Mouse (Mus musculus): ENCODE data around the gene Pomc. TPM values are rescaled to one million over a fixed set of nuclear protein-coding genes. Genes with fewer than 3 reads are reported as not detected.

The Pomc gene
- polyA plus RNA-seq (2015; fragmentation: Nextera tagmentation; extraction: Ambion mirVana): 3.4 and 4.0 TPM in 2 replicates

DNA sequence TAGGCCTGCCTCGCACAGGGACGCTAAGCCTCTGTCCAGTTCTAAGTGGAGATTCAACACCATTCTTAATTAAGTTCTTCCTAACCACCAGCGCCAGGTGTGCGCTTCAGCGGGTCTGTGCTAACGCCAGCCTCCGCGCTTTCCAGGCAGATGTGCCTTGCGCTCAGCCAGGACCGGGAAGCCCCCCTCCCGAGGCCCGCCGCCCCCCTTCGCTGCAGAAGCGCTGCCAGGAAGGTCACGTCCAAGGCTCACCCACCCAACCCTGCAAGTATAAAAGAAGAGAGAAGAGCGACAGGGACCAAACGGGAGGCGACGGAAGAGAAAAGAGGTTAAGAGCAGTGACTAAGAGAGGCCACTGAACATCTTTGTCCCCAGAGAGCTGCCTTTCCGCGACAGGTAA, at the start of gene Pomc:
Gene Pomc, plus strand, starts transcription at position 301 of the 400 bp plus-strand sequence.
- Histone ChIP-seq H3K4me3 (no peak within 1 kb of the TSS), H3K9ac (no peak within 1 kb of the TSS), H3K9me3 (no peaks in the 10 kb centered on the region), H3K27ac (replicated peaks) (no peak within 1 kb of the TSS), H3K4me2 (peak within 1 kb of the TSS; percentile 31), H3K4me1 (replicated peaks) (peaks cover 5% of the 10 kb centered on the region), H3K27me3 (peaks cover 13% of the 10 kb centered on the region), H3K36me3 (no peaks in the 10 kb centered on the region)
- no peak for ATAC-seq (ENCODE audit: low FRiP score, low read depth)
- 15% methylated on average over 22 of the region's 22 CpGs for WGBS

DNA sequence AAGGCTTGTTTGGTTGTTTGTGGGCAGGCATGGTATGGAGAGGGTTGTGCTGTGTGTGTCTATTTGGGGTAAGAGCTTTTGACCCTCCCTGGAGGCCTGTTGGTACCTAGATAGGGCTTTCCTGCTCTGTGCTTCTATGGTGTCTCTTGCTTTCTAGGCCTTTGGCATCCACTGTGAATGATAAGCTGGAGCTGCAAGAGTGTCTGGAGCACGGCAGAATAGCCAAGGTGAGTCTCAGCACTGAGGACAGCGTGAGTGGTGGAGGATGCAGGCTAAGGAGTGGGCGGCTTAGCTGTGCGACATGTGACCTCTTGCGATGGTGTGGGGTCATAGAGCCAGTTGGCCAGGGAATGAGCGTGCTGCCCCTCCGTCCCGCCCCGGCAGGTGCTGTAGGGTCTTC, 49.3 kb upstream of the Pomc start:
- Histone ChIP-seq H3K9ac (no peak overlapping the region), H3K4me2 (no peak overlapping the region), H3K36me3 (peaks cover 74% of the 10 kb centered on the region), H3K9me3 (no peaks in the 10 kb centered on the region), H3K4me1 (replicated peaks) (no peaks in the 10 kb centered on the region), H3K27me3 (no peaks in the 10 kb centered on the region), H3K4me3 (no peak overlapping the region), H3K27ac (replicated peaks) (no peak overlapping the region)
- ATAC-seq (ENCODE audit: low FRiP score, low read depth): no peak
- 96% methylated on average over 9 of the region's 9 CpGs for WGBS

DNA sequence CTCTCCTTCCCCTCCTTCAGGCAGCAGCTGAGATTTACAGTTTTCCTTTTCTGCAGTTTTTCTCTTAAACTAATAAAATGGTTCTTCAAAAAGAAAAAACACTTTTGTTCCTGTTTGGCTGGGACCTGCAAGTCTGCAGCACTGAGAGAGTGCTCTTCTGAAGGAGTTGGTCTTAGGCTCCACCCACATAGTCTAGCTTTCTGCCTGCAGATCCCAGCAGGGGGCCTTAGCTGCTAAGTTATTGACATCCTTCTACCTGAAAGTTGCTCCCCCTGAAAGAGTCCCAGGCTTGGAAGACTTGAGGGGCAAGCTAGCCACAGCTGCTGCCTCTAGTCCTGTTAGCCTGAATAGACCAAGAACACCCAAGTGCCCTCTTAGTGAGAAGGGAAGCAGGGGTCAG, 48.4 kb upstream of the Pomc start:
- no peak overlapping the region for H3K9ac ChIP-seq
- H3K4me1 ChIP-seq (replicated peaks): no peaks in the 10 kb centered on the region
- no peaks in the 10 kb centered on the region for H3K27me3 ChIP-seq
- peaks cover 70% of the 10 kb centered on the region for H3K36me3 ChIP-seq
- no peaks in the 10 kb centered on the region for H3K9me3 ChIP-seq
- H3K27ac ChIP-seq (replicated peaks): no peak overlapping the region
- no peak overlapping the region for H3K4me2 ChIP-seq
- H3K4me3 ChIP-seq: no peak overlapping the region
- ATAC-seq (ENCODE audit: low FRiP score, low read depth): no peak

DNA sequence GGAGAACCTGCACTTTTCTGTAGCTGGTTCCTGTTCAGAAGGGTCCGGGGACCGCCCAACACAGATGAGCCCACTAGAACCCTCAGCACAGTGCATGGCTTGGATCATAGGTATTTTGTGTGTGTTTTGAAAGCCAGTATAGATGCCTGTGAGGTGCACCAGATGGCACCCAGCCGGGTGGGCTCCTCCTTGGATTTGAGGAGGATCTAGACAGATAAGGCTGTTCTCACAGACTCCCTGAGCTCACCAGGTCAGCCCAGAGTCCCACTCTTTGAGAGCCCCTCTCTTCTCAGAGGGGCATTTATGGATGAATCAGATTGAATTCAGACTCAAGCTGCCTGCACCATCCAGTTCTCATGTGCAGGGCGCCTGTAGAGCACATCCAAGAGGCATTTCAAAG, 47.7 kb upstream of the Pomc start:
- no peak for ATAC-seq (ENCODE audit: low FRiP score, low read depth)
- no peak overlapping the region for H3K4me2 ChIP-seq
- 85% methylated on average over 4 of the region's 4 CpGs for WGBS
- no peaks in the 10 kb centered on the region for H3K4me1 ChIP-seq (replicated peaks)
- no peaks in the 10 kb centered on the region for H3K9me3 ChIP-seq
- H3K36me3 ChIP-seq: peaks cover 63% of the 10 kb centered on the region
- no peak overlapping the region for H3K4me3 ChIP-seq
- no peaks in the 10 kb centered on the region for H3K27me3 ChIP-seq
- no peak overlapping the region for H3K9ac ChIP-seq
- no peak overlapping the region for H3K27ac ChIP-seq (replicated peaks)

DNA sequence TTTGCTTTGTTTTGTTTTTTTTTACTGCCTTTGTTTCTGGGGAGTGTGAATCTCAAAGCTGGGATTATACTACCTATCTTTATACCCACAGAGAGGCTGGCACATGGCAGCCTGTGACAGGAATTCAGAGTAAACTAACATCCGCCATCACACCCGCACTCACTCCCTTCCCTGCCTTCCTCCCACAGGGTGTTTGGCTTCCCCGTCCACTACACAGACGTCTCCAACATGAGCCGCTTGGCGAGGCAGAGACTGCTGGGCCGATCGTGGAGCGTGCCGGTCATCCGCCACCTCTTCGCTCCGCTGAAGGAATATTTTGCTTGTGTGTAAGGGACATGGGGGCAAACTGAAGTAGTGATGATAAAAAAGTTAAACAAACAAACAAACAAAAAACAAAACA, 47.3 kb upstream of the Pomc start:
- no peak overlapping the region for H3K27ac ChIP-seq (replicated peaks)
- H3K36me3 ChIP-seq: peaks cover 59% of the 10 kb centered on the region
- H3K4me2 ChIP-seq: no peak overlapping the region
- ATAC-seq (ENCODE audit: low FRiP score, low read depth): no peak
- no peaks in the 10 kb centered on the region for H3K27me3 ChIP-seq
- WGBS: 74% methylated on average over 13 of the region's 13 CpGs
- no peaks in the 10 kb centered on the region for H3K9me3 ChIP-seq
- H3K4me1 ChIP-seq (replicated peaks): no peaks in the 10 kb centered on the region
- no peak overlapping the region for H3K9ac ChIP-seq
- H3K4me3 ChIP-seq: no peak overlapping the region

DNA sequence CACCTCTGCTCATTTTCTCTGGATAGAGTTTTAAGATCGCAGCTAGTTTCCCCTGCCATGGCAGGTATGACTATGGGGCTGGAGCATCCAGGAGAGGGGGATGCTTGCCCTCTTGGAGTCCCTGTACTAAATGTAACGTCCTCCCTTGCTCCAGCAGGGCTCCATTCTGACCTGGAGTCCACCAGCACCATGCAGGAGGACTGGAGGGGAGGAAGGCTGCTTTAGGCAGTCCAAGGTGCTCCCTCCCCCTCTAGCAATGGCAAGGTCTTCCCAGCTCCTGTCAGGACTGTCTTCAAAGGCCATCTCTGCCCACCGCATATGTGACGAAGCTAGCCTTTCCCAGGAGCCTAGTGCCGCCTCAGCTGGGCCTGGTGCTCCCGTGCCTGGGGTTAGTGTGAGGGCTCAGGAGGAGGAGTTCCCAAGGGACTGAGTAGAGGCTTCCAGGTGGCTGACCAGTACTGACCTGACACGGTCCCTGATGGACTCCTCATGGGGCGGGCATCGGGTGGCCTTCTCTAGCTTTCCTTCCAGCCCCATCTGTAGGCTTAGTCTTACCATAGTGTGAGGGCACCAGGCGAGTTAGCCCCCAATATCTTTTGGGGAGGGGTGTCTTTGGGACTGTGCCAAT, 44.2 kb upstream of the Pomc start:
- Histone ChIP-seq H3K4me1 (replicated peaks) (no peaks in the 10 kb centered on the region), H3K27ac (replicated peaks) (no peak overlapping the region), H3K9ac (no peak overlapping the region), H3K4me3 (no peak overlapping the region), H3K9me3 (no peaks in the 10 kb centered on the region), H3K36me3 (peaks cover 41% of the 10 kb centered on the region), H3K4me2 (no peak overlapping the region), H3K27me3 (no peaks in the 10 kb centered on the region)
- WGBS: 72% methylated on average over 10 of the region's 10 CpGs
- ATAC-seq (ENCODE audit: low FRiP score, low read depth): 0 out of 2 replicates have a peak, but pooled peaks have one; percentile 3

DNA sequence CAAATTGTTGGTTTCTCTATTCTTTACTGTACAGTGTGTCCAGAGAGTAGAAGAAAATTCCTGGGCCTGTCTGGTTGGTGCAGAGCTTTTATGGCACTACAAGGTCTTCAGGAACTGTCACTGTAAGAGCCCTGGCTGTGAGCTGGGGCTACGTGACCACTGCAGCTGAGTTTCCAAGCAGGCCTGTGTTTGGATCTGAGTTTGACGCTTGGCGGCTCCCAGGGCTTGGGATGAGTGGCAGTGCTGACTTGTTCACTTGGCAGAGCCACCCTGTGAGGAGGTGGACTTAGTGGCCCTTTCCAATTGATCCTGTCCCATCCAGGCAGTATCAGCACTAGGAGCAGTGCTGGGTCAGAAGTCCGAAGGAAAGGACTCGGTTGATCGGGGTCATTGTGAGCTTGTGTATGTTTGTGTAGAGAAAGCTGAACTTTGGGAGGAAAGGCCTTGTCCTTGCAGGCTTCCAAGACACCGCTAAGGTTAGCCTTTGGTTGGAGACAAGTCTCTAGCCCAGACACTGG, 42.9 kb upstream of the Pomc start:
- no peaks in the 10 kb centered on the region for H3K27me3 ChIP-seq
- no peaks in the 10 kb centered on the region for H3K9me3 ChIP-seq
- H3K4me2 ChIP-seq: no peak overlapping the region
- H3K4me3 ChIP-seq: no peak overlapping the region
- H3K36me3 ChIP-seq: peaks cover 29% of the 10 kb centered on the region
- H3K4me1 ChIP-seq (replicated peaks): no peaks in the 10 kb centered on the region
- H3K27ac ChIP-seq (replicated peaks): no peak overlapping the region
- no peak for ATAC-seq (ENCODE audit: low FRiP score, low read depth)
- H3K9ac ChIP-seq: no peak overlapping the region
- WGBS: 90% methylated on average over 7 of the region's 7 CpGs

DNA sequence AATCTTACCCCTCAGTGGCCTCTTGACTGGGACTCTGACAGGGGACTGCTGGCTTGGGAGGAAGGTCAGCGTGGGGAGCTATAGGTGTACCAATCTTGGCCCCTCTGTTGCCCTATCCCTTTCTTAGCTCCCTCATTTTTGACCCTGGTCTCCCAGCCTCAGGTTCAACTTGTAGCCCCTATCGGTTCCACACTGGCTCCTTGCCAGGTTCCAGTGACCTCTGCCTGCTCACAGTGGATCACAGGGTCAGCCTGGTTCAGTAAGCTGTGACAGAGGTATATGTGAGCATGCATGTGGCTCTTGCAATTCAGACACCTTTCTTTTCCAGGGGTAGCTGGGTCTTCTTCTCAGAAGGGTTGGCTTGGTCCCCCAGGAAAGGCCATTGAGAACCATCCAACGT, 38.9 kb upstream of the Pomc start:
- no peak for ATAC-seq (ENCODE audit: low FRiP score, low read depth)
- H3K4me1 ChIP-seq (replicated peaks): peaks cover 7% of the 10 kb centered on the region
- peaks cover 8% of the 10 kb centered on the region; the same call in 1 of the 2 replicates for H3K36me3 ChIP-seq
- WGBS: 87% methylated on average over 3 of the region's 3 CpGs
- H3K4me3 ChIP-seq: no peak overlapping the region
- no peak overlapping the region for H3K9ac ChIP-seq
- H3K27ac ChIP-seq (replicated peaks): no peak overlapping the region
- no peaks in the 10 kb centered on the region for H3K9me3 ChIP-seq
- no peak overlapping the region for H3K4me2 ChIP-seq
- no peaks in the 10 kb centered on the region for H3K27me3 ChIP-seq

DNA sequence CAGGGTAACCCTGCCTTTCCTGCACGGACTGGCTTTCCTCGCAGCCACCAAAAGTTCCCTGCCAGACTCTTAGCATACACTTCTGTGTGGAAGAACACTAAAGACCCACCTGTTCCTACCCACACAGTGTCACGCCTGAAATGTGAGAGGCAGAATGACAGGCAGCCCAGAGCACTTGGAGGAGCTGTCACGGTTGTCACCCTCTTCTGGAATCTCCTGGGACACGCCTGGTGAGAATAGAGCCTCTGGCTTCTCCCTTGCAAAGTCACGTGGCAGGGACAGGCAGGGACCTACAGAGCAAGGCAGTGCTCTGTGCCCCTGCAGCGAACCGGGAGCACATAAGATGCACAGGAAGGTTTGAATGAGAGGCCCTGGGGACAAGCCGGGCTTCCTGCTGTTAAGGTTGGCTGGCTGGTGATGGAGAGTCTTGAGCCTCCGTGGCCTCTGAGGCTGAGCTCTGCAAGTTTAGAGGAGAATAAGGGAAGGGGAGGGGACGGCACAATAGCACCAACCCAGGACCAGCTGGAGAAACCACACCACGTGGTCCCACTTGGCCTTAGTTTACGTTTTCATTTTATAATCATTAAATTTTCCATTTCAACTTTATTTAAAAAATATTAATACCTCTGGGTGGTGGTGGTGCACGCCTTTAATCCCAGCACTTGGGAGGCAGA, 36.9 kb upstream of the Pomc start:
- 18% methylated on average over 14 of the region's 14 CpGs for WGBS
- ATAC-seq (ENCODE audit: low FRiP score, low read depth): peak; percentile 54
- Histone ChIP-seq H3K27ac (replicated peaks) (no peak overlapping the region), H3K4me3 (no peak overlapping the region), H3K36me3 (peaks cover 8% of the 10 kb centered on the region; the same call in 1 of the 2 replicates), H3K9ac (no peak overlapping the region), H3K4me2 (peak overlapping the region; percentile 4; the same call in 1 of the 2 replicates), H3K27me3 (no peaks in the 10 kb centered on the region), H3K4me1 (replicated peaks) (peaks cover 12% of the 10 kb centered on the region), H3K9me3 (no peaks in the 10 kb centered on the region)

DNA sequence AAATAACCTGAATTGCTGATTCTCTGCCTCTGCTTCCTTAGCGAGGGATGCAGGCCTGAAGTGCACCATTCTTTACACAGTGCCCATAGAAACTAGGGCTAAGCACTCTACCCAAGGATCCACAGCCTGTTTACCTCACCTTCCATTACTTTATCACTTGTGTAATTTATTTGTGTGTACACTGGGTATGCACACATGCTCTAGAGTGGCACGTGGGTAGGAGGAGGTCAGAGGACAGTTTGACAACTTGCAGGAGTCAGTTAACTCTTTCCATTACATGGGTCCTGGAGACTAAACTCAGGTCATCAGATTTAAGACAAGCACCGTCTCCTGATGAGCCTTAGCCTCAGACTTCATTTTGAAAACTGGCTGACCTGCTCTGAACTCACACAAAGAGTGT, 36.2 kb upstream of the Pomc start:
- WGBS: 71% methylated on average over 3 of the region's 3 CpGs
- H3K27ac ChIP-seq (replicated peaks): no peak overlapping the region
- no peak overlapping the region for H3K4me3 ChIP-seq
- H3K4me2 ChIP-seq: no peak overlapping the region
- no peak overlapping the region for H3K9ac ChIP-seq
- H3K9me3 ChIP-seq: no peaks in the 10 kb centered on the region
- no peak for ATAC-seq (ENCODE audit: low FRiP score, low read depth)
- H3K27me3 ChIP-seq: no peaks in the 10 kb centered on the region
- peaks cover 12% of the 10 kb centered on the region for H3K4me1 ChIP-seq (replicated peaks)
- H3K36me3 ChIP-seq: peaks cover 8% of the 10 kb centered on the region; the same call in 1 of the 2 replicates

DNA sequence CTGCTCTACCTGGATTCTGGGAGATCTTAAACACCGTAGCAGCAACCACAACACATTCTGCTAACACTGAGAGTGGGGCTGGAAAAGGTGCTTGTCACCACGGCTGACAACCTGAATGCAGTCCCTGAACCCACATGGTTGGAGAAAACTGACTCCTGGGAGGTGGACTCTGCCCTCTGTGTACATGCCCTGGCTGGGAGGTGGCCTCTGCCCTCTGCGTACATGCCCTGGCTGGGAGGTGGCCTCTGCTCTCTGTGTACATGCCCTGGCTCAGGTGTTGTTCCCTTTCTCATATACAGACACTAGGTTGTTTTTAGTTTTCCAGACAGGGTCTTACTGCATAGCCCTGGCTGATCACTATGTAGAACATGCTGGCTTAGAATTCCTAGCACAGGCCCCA, 35.3 kb upstream of the Pomc start:
- no peak overlapping the region for H3K9ac ChIP-seq
- H3K27ac ChIP-seq (replicated peaks): no peak overlapping the region
- H3K4me3 ChIP-seq: no peak overlapping the region
- no peak for ATAC-seq (ENCODE audit: low FRiP score, low read depth)
- peaks cover 12% of the 10 kb centered on the region for H3K4me1 ChIP-seq (replicated peaks)
- no peaks in the 10 kb centered on the region for H3K27me3 ChIP-seq
- WGBS: 89% methylated on average over 3 of the region's 3 CpGs
- no peaks in the 10 kb centered on the region for H3K9me3 ChIP-seq
- no peak overlapping the region for H3K4me2 ChIP-seq
- H3K36me3 ChIP-seq: peaks cover 7% of the 10 kb centered on the region; the same call in 1 of the 2 replicates

DNA sequence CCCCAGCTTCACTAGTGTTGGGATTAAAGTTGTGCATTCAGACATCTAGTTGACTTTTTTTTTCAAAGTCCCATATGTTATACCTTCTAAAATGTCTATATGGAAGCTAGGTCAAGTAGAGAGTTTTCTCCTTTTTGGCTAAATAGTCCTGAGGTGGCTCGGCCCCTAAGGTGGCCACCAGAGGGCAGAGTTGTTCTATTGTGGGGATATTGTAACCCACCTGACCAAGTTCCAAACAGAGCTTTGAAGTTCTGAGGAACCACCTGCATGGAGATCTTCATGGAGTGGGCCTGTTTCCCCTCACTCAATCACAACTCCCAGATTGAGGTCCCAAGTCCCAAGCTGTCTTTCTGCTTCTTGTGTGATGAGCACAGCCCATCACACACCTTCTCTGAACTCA, 28.6 kb upstream of the Pomc start:
- Histone ChIP-seq H3K4me3 (no peak overlapping the region), H3K4me2 (no peak overlapping the region), H3K27ac (replicated peaks) (no peak overlapping the region), H3K4me1 (replicated peaks) (0 out of 2 replicates have a peak, but pooled peaks cover 4% of the 10 kb centered on the region), H3K9me3 (no peaks in the 10 kb centered on the region), H3K27me3 (no peaks in the 10 kb centered on the region), H3K9ac (no peak overlapping the region), H3K36me3 (no peaks in the 10 kb centered on the region)
- 0% methylated on average over 1 of the region's 1 CpGs for WGBS
- peak; percentile 69; the same call in 1 of the 2 replicates for ATAC-seq (ENCODE audit: low FRiP score, low read depth)

All from hindbrain, embryonic 15.5 days (tissue).